Mouse (Mus musculus) heart, embryonic 11.5 days (tissue): ENCODE results near the gene Dpf3. TPM values are rescaled to one million over a fixed set of nuclear protein-coding genes. Genes with fewer than 3 reads are reported as not detected.

Experiments used
- ATAC-seq: fragments of 200-750 bp; cut with Nextera tagmentation; replicated peaks from 2 replicates; pipeline ENCODE4 v1.8.0; 2017; ENCODE audit warnings: moderate library complexity; ENCODE audit not compliant: insufficient number of reproducible peaks, low FRiP score, low TSS enrichment
- H3K27ac ChIP-seq: fragments of 300-500 bp; sonication (generic); 2 replicates; pipeline ENCODE4 v1.5.1; 2014; ENCODE audit warnings: mild to moderate bottlenecking, low read depth, low read length
- H3K27me3 ChIP-seq: fragments of 300-500 bp; sonication (generic); 2 replicates; pipeline ENCODE4 v1.6.1; 2014; ENCODE audit warnings: mild to moderate bottlenecking, low read length, mixed read lengths; ENCODE audit not compliant: control insufficient read depth, insufficient read depth
- H3K36me3 ChIP-seq: fragments of 300-500 bp; sonication (generic); 2 replicates; pipeline ENCODE4 v1.6.1; 2014; ENCODE audit warnings: mild to moderate bottlenecking, low read length, moderate library complexity, mixed read lengths; ENCODE audit not compliant: control insufficient read depth, insufficient read depth
- H3K4me1 ChIP-seq: fragments of 300-500 bp; sonication (generic); 2 replicates; pipeline ENCODE4 v1.6.1; 2014; ENCODE audit warnings: low read length; ENCODE audit not compliant: control insufficient read depth, insufficient read depth
- H3K4me2 ChIP-seq: fragments of 300-500 bp; sonication (generic); 2 replicates; pipeline ENCODE4 v1.6.1; 2014; ENCODE audit warnings: mild to moderate bottlenecking, moderate library complexity
- H3K4me3 ChIP-seq: fragments of 300-500 bp; sonication (generic); 2 replicates; pipeline ENCODE4 v1.5.1; 2014; ENCODE audit warnings: low read depth, low read length
- H3K9ac ChIP-seq: fragments of 300-500 bp; sonication (generic); 2 replicates; pipeline ENCODE4 v1.6.1; 2014; ENCODE audit warnings: mild to moderate bottlenecking, low read depth, low read length, moderate library complexity
- H3K9me3 ChIP-seq: fragments of 300-500 bp; sonication (generic); replicated peaks from 2 replicates; pipeline ENCODE4 v1.6.1; 2016; ENCODE audit warnings: low read length; ENCODE audit not compliant: control insufficient read depth
- WGBS: fragments of 180-500 bp; shearing (Covaris S2); extraction: QIAGEN DNeasy Blood & Tissue Kit; methylation state at CpG from one replicate; pipeline ENCODE4 v1.1.7; 2014; ENCODE audit not compliant: insufficient replicate concordance; 5-methylcytosine and 5-hydroxymethylcytosine counted together
- polyA plus RNA-seq: library from polyadenylated mRNA; unstranded; fragments of >200 nt; fragmentation: Nextera tagmentation; extraction: Ambion mirVana; gene quantifications from 2 replicates; pipeline ENCODE4 v1.2.1, GENCODE M21; 2014

The Dpf3 gene
- polyA plus RNA-seq, 1 experiment from 2014 or later: 29.7 TPM

GRCm38 (mm10) chr12:83229683-83230082 is 257.8 kb downstream of the Dpf3 start:
- ATAC-seq: no peak
- Histone ChIP-seq H3K9me3 (no peaks in the 10 kb centered on the region), H3K27me3 (no peaks in the 10 kb centered on the region), H3K36me3 (no peaks in the 10 kb centered on the region), H3K4me1 (peaks cover 23% of the 10 kb centered on the region), H3K4me2 (no peak overlapping the region), H3K4me3 (no peak overlapping the region), H3K9ac (no peak overlapping the region), H3K27ac (no peak overlapping the region)
- WGBS: 61% methylated on average over 6 of the region's 6 CpGs

- no peak overlapping the region for H3K4me2 ChIP-seq
- H3K36me3 ChIP-seq: no peaks in the 10 kb centered on the region
- WGBS: 70% methylated on average over 4 of the region's 4 CpGs
- H3K4me1 ChIP-seq: peaks cover 12% of the 10 kb centered on the region
- no peaks in the 10 kb centered on the region for H3K27me3 ChIP-seq
- H3K9ac ChIP-seq: no peak overlapping the region
- no peaks in the 10 kb centered on the region for H3K9me3 ChIP-seq
- no peak for ATAC-seq
- no peak overlapping the region for H3K4me3 ChIP-seq
- H3K27ac ChIP-seq: no peak overlapping the region
Observed at GRCm38 (mm10) chr12:83227014-83227413, 260.5 kb downstream of the Dpf3 start.

- Histone ChIP-seq H3K27ac (no peak overlapping the region), H3K27me3 (no peaks in the 10 kb centered on the region), H3K9me3 (no peaks in the 10 kb centered on the region), H3K9ac (no peak overlapping the region), H3K36me3 (no peaks in the 10 kb centered on the region), H3K4me2 (no peak overlapping the region), H3K4me1 (no peaks in the 10 kb centered on the region), H3K4me3 (no peak overlapping the region)
- WGBS: 60% methylated on average over 7 of the region's 7 CpGs
- no peak for ATAC-seq
Observed at GRCm38 (mm10) chr12:83220964-83221363, 266.6 kb downstream of the Dpf3 start.

DNA sequence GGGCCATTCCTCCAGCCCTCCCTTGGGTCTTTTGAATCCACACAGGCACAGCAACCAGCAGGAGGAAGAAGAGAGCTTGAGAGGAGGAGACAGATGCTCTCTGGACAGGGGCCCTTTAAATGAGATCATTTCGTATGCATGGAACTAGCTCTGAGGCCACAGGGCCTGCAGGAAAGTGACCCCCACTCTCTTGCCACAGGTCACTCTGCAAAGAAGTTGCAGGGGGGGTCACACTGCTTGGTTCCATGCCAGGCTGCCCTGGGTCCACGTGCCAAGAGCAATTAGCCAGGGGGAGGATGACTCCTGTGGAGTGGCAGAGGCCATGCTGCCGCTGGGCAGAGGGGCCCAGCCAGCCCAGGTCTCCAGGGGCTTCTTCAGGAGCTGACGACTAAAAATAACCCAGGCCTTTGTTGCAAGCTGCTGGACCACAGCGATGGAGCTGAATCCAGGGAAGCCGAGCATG is 273.6 kb downstream of the Dpf3 start:
- Histone ChIP-seq H3K27ac (peak overlapping the region; percentile 80), H3K27me3 (no peaks in the 10 kb centered on the region), H3K4me3 (no peak overlapping the region), H3K4me1 (peaks cover 34% of the 10 kb centered on the region), H3K9ac (no peak overlapping the region), H3K9me3 (no peaks in the 10 kb centered on the region), H3K4me2 (peak overlapping the region; percentile 29), H3K36me3 (no peaks in the 10 kb centered on the region)
- no peak for ATAC-seq
- WGBS: 29% methylated on average over 6 of the region's 6 CpGs

GRCm38 (mm10) chr12:83211976-83212375 is 275.5 kb downstream of the Dpf3 start:
- H3K4me2 ChIP-seq: no peak overlapping the region
- H3K9me3 ChIP-seq: no peaks in the 10 kb centered on the region
- no peak overlapping the region for H3K27ac ChIP-seq
- H3K27me3 ChIP-seq: no peaks in the 10 kb centered on the region
- no peak for ATAC-seq
- H3K36me3 ChIP-seq: no peaks in the 10 kb centered on the region
- WGBS: 42% methylated on average over 2 of the region's 2 CpGs
- no peak overlapping the region for H3K4me3 ChIP-seq
- H3K4me1 ChIP-seq: peaks cover 48% of the 10 kb centered on the region
- no peak overlapping the region for H3K9ac ChIP-seq

DNA sequence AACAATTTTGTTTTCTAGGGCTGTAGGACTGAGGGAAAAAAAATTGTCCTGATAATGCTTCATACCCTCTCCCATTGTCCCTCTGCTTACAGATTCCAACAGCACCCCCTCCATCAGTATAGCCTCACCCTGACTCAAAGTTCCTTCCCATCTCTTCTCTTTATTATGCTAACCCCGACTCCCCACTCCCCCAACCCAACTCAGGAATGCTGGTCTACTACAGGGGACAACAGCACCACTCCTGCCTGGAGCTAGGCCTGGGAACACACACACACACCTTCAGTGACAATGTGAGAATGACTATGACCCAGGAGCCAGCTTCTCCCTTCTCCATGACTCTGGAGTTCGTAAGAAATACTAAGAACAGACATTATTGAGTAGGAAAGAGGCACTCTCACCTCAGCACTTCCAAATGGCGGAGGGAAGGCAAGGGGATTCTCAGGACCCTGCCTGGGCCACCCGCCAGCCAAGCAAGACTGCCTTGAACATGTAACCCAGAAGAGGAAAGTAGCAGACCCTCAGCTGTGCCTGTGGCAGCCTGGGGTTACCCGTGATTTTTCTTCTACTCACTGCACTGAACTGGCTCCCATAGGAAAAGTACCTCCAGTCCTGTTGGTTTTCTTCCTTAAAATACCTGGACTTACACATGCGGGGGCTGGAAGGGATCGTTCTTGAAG is 276.2 kb downstream of the Dpf3 start:
- no peak for ATAC-seq
- no peak overlapping the region for H3K4me2 ChIP-seq
- 66% methylated on average over 7 of the region's 7 CpGs for WGBS
- H3K36me3 ChIP-seq: no peaks in the 10 kb centered on the region
- H3K27me3 ChIP-seq: no peaks in the 10 kb centered on the region
- no peak overlapping the region for H3K4me3 ChIP-seq
- H3K27ac ChIP-seq: no peak overlapping the region
- peaks cover 53% of the 10 kb centered on the region for H3K4me1 ChIP-seq
- no peak overlapping the region for H3K9ac ChIP-seq
- no peaks in the 10 kb centered on the region for H3K9me3 ChIP-seq

DNA sequence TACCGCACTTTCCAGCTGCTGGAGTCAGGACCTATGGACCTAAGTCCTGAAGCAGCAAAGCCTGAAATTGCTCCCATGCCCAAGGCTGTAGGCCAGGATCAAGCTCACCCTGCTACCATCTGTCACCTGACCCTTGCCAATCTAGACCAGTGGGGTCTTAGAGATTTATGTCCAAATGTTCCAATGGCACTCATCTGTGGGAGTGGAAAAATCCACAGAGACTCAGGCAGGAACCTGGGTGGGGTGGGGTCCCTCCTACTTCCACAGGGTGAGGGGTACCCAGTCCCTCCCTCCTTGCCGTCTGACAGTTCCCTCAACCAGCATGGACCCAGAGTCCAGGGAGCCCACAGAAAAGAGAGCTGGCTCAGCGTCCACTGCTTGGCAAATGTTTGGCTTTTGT is 276.8 kb downstream of the Dpf3 start:
- ATAC-seq: no peak
- no peak overlapping the region for H3K9ac ChIP-seq
- peaks cover 56% of the 10 kb centered on the region for H3K4me1 ChIP-seq
- H3K36me3 ChIP-seq: no peaks in the 10 kb centered on the region
- WGBS: 78% methylated on average over 3 of the region's 3 CpGs
- H3K4me3 ChIP-seq: no peak overlapping the region
- no peaks in the 10 kb centered on the region for H3K27me3 ChIP-seq
- H3K4me2 ChIP-seq: no peak overlapping the region
- H3K27ac ChIP-seq: peak overlapping the region; percentile 77; the same call in 1 of the 2 replicates
- H3K9me3 ChIP-seq: no peaks in the 10 kb centered on the region

GRCm38 (mm10) chr12:83210294-83210693 is 277.2 kb downstream of the Dpf3 start:
- Histone ChIP-seq H3K9ac (no peak overlapping the region), H3K27ac (peak overlapping the region; percentile 77), H3K36me3 (no peaks in the 10 kb centered on the region), H3K27me3 (no peaks in the 10 kb centered on the region), H3K9me3 (no peaks in the 10 kb centered on the region), H3K4me3 (no peak overlapping the region), H3K4me2 (no peak overlapping the region), H3K4me1 (peaks cover 58% of the 10 kb centered on the region)
- ATAC-seq: no peak
- WGBS: 54% methylated on average over 5 of the region's 5 CpGs

DNA sequence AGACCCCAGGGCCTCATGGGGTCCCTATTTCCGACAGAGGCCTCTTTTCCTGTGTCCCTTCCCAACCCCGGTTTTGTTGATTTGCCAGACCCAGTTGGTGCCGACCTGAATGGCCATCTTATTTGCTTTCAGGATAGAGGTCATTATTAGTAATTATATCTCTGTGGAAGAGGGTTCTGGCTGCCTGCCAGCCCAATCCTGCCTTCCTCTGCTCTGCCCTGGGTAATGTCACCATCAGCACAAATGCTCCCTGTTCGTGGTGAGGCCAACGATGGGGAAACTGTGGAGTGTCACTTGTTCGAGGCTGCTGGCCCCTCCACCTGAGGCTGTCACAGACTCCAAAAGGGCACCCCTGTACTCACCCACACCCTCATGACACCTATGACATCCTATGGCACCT is 278.1 kb downstream of the Dpf3 start:
- H3K4me2 ChIP-seq: peak overlapping the region; percentile 11; the same call in 1 of the 2 replicates
- no peaks in the 10 kb centered on the region for H3K36me3 ChIP-seq
- H3K27ac ChIP-seq: peak overlapping the region; percentile 77
- peaks cover 61% of the 10 kb centered on the region for H3K4me1 ChIP-seq
- H3K4me3 ChIP-seq: no peak overlapping the region
- ATAC-seq: peak; percentile 31; the same call in 1 of the 2 replicates
- no peaks in the 10 kb centered on the region for H3K27me3 ChIP-seq
- H3K9ac ChIP-seq: peak overlapping the region; percentile 22; the same call in 1 of the 2 replicates
- H3K9me3 ChIP-seq: no peaks in the 10 kb centered on the region
- 18% methylated on average over 6 of the region's 6 CpGs for WGBS
